Mouse (Mus musculus): Measurements from ENCODE around the gene Atf3.

GRCm38 (mm10) chr1:191125811-191126638, 91.8 kb downstream of the Atf3 start:
- TF ChIP-seq CTCF (IDR thresholded peaks at IDR 0.05; ENCODE audit: low read depth) (peak; percentile 84), EP300 (optimal IDR thresholded peaks at IDR 0.05) (no peak)
